Mouse (Mus musculus): ENCODE measurements around the gene Glmn.

Glmn gene

GRCm38 (mm10) chr5:107515453-107515852, 82.2 kb downstream of the Glmn start:
- no peak for DNase-seq

GRCm38 (mm10) chr5:107513583-107513982, 84.1 kb downstream of the Glmn start:
- DNase-seq, result peak; percentile 70 to 82

GRCm38 (mm10) chr5:107511326-107511725, 86.4 kb downstream of the Glmn start:
- no peak for DNase-seq

- DNase-seq, result no peak
Measured at GRCm38 (mm10) chr5:107510503-107510902, 87.2 kb downstream of the Glmn start.

GRCm38 (mm10) chr5:107507321-107507720, 90.4 kb downstream of the Glmn start, which contains the start of gene Gm42669:
Gene Gm42669 (plus strand): TSS chr5:107507621.
- no peak for DNase-seq

GRCm38 (mm10) chr5:107500741-107501140, 96.9 kb downstream of the Glmn start:
- no peak for DNase-seq

- peak; percentile 78 to 87 for DNase-seq
Measured at GRCm38 (mm10) chr5:107499891-107500535, 97.7 kb downstream of the Glmn start.
